In the genomic region with DNA sequence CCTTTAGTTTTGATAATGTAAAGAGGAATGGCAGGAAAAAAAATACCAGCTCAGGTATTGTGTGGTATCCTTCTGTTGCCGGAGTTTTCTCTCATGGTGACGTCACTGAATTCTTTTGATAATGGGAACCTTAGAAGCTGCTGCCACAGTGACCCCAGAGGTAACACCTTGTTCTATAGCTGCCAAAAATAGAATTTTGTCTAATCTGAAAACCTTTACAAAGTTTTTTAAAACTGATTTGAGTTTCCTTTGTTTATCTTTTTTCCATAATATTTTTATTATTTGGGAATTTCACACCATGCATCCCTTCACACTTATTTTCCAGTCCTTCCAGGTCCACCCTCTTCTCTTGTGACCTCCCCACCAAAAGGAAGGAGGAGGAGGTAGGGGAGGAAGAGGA, we compare ENCODE assay signal across 28 mouse cellular contexts. TPM values are rescaled to one million over a fixed set of nuclear protein-coding genes. Genes with fewer than 3 reads are reported as not detected.
DNase-seq lines count a peak whose midpoint lies in the region; ATAC-seq and TF ChIP-seq lines count a peak whose summit lies in the region.
"Had no signal": no experiment of that assay in that cellular context is flagged by ENCODE, and none has a peak within 500 bp of the region (broad histone marks: within the 10 kb centered on the region; RNA-seq: fewer than 3 reads in every experiment).

A gene (minus strand): TSS at position 101 of the 400 bp plus-strand sequence.

- peak within 1 kb of the TSS; percentile 57 for H3K4me3 ChIP-seq in megakaryocyte, embryonic 14.5 days (replicated peaks)
- H3K4me3 ChIP-seq in testis, adult 2 months (ENCODE audit: control insufficient read depth, low read depth, low read length) = peak within 1 kb of the TSS; percentile 32

- TF ChIP-seq POLR2A in testis, adult 2 months (IDR thresholded peaks at IDR 0.05; ENCODE audit: control insufficient read depth, low read depth, low read length) = no peak

- no peak for ATAC-seq in megakaryocyte, adult 5-6 weeks (ENCODE audit: poor library complexity, severe bottlenecking)
- ATAC-seq: activated CD4-positive, CD25-positive, alpha-beta regulatory T cell, adult 4 months; CD4-positive, CD25-positive, alpha-beta regulatory T cell, adult 4 months; Patski had no signal

- H3K27me3 ChIP-seq in megakaryocyte, embryonic 14.5 days (replicated peaks) = peaks cover 2% of the 10 kb centered on the region
- no peaks in the 10 kb centered on the region for H3K27me3 ChIP-seq in testis, adult 2 months (ENCODE audit: control insufficient read depth, insufficient read depth, low read length)
- H3K27me3 ChIP-seq: CH12.LX had no signal

- DNase-seq in testis, postnatal 10 days (ENCODE audit: low spot score) = no peak
- peak; percentile 53 for DNase-seq in R1 (ENCODE audit: low read depth, low spot score)
- DNase-seq in heart, adult 8-10 months (ENCODE audit: low spot score) = no peak
- DNase-seq: adrenal gland, adult 2 months; adrenal gland, adult 8-10 months; adrenal gland, postnatal 10 days; adrenal gland, postnatal 14 days; adrenal gland, postnatal 25 days; adrenal gland, postnatal 36 days; B cell, adult 2 months; cerebellum, adult 11 months; cerebellum, adult 11-12 months; cerebellum, adult 18-20 months; cerebellum, adult 2 months had no signal

- no peak for TF ChIP-seq CTCF in testis, adult 2 months (IDR thresholded peaks at IDR 0.05; ENCODE audit: control insufficient read depth, insufficient read depth, insufficient replicate concordance, low read depth, low read length)

- no peak within 1 kb of the TSS for H3K27ac ChIP-seq in testis, adult 2 months (ENCODE audit: control insufficient read depth, insufficient read depth, low read depth, low read length)

- H3K4me1 ChIP-seq in megakaryocyte, embryonic 14.5 days = peaks cover 21% of the 10 kb centered on the region
- H3K4me1 ChIP-seq in testis, adult 2 months (ENCODE audit: control insufficient read depth, insufficient read depth, low read length) = no peaks in the 10 kb centered on the region

- H3K9me3 ChIP-seq in megakaryocyte, embryonic 14.5 days = peaks cover 8% of the 10 kb centered on the region

- no peaks in the 10 kb centered on the region for H3K36me3 ChIP-seq in megakaryocyte, embryonic 14.5 days (replicated peaks; ENCODE audit: low read length)
- H3K36me3 ChIP-seq in testis, adult 2 months (ENCODE audit: control insufficient read depth, insufficient read depth, low read length) = no peaks in the 10 kb centered on the region
- H3K36me3 ChIP-seq: G1E had no signal

RNA-seq across cellular contexts. Expression of the gene that starts here (rescaled TPM):
- polyA plus RNA-seq in megakaryocyte, embryonic 14.5 days (2012; ENCODE audit: insufficient read depth, low replicate concordance) = not detected in 2 replicates
- total RNA-seq in megakaryocyte, adult 5-6 weeks (2015) = not detected in 2 replicates
- total RNA-seq in megakaryocyte, adult 5-6 weeks (2017) = not detected in 2 replicates
- 4.1 and 7.1 TPM in 2 replicates for polyA plus RNA-seq in testis, adult 2 months (2012; rRNA removed)
- total RNA-seq in heart, adult 8-10 months (2022) = not detected
- total RNA-seq: adrenal gland, adult 18-20 months; adrenal gland, adult 2 months; adrenal gland, adult 8-10 months; adrenal gland, postnatal 10 days; adrenal gland, postnatal 14 days; adrenal gland, postnatal 25 days; adrenal gland, postnatal 36 days; adrenal gland, postnatal 4 days; CH12.LX; ES-E14; MEL had no signal
- polyA plus RNA-seq: activated CD4-positive, CD25-positive, alpha-beta regulatory T cell, adult 4 months; adrenal gland, adult 2 months; brain, embryonic 14.5 days; C2C12; CD4-positive, CD25-positive, alpha-beta regulatory T cell, adult 4 months; cerebellum, adult 2 months; G1E; Patski had no signal
